Mouse (Mus musculus) heart, embryonic 11.5 days (tissue): ENCODE results near the gene Gm4340. TPM values are rescaled to one million over a fixed set of nuclear protein-coding genes. Genes with fewer than 3 reads are reported as not detected.

ENCODE experiments used
- ATAC-seq: fragments of 200-750 bp; cut with Nextera tagmentation; replicated peaks from 2 replicates; pipeline ENCODE4 v1.8.0; 2017; ENCODE audit warnings: moderate library complexity; ENCODE audit not compliant: insufficient number of reproducible peaks, low FRiP score, low TSS enrichment
- H3K27ac ChIP-seq: fragments of 300-500 bp; sonication (generic); 2 replicates; pipeline ENCODE4 v1.5.1; 2014; ENCODE audit warnings: mild to moderate bottlenecking, low read depth, low read length
- H3K27me3 ChIP-seq: fragments of 300-500 bp; sonication (generic); 2 replicates; pipeline ENCODE4 v1.6.1; 2014; ENCODE audit warnings: mild to moderate bottlenecking, low read length, mixed read lengths; ENCODE audit not compliant: control insufficient read depth, insufficient read depth
- H3K36me3 ChIP-seq: fragments of 300-500 bp; sonication (generic); 2 replicates; pipeline ENCODE4 v1.6.1; 2014; ENCODE audit warnings: mild to moderate bottlenecking, low read length, moderate library complexity, mixed read lengths; ENCODE audit not compliant: control insufficient read depth, insufficient read depth
- H3K4me1 ChIP-seq: fragments of 300-500 bp; sonication (generic); 2 replicates; pipeline ENCODE4 v1.6.1; 2014; ENCODE audit warnings: low read length; ENCODE audit not compliant: control insufficient read depth, insufficient read depth
- H3K4me2 ChIP-seq: fragments of 300-500 bp; sonication (generic); 2 replicates; pipeline ENCODE4 v1.6.1; 2014; ENCODE audit warnings: mild to moderate bottlenecking, moderate library complexity
- H3K4me3 ChIP-seq: fragments of 300-500 bp; sonication (generic); 2 replicates; pipeline ENCODE4 v1.5.1; 2014; ENCODE audit warnings: low read depth, low read length
- H3K9ac ChIP-seq: fragments of 300-500 bp; sonication (generic); 2 replicates; pipeline ENCODE4 v1.6.1; 2014; ENCODE audit warnings: mild to moderate bottlenecking, low read depth, low read length, moderate library complexity
- H3K9me3 ChIP-seq: fragments of 300-500 bp; sonication (generic); replicated peaks from 2 replicates; pipeline ENCODE4 v1.6.1; 2016; ENCODE audit warnings: low read length; ENCODE audit not compliant: control insufficient read depth
- WGBS: fragments of 180-500 bp; shearing (Covaris S2); extraction: QIAGEN DNeasy Blood & Tissue Kit; methylation state at CpG from one replicate; pipeline ENCODE4 v1.1.7; 2014; ENCODE audit not compliant: insufficient replicate concordance; 5-methylcytosine and 5-hydroxymethylcytosine counted together
- polyA plus RNA-seq: library from polyadenylated mRNA; unstranded; fragments of >200 nt; fragmentation: Nextera tagmentation; extraction: Ambion mirVana; gene quantifications from 2 replicates; pipeline ENCODE4 v1.2.1, GENCODE M21; 2014

Gene Gm4340
- polyA plus RNA-seq, 1 experiment from 2014 or later, result not detected

GRCm38 (mm10) chr10:104220303-104221021, 26.6 kb downstream of the Gm4340 start:
- H3K36me3 ChIP-seq, result no peaks in the 10 kb centered on the region
- no peaks in the 10 kb centered on the region for H3K4me1 ChIP-seq
- H3K27me3 ChIP-seq, result no peaks in the 10 kb centered on the region
- H3K4me2 ChIP-seq, result no peak overlapping the region
- WGBS, result 76% methylated on average over 6 of the region's 6 CpGs
- ATAC-seq, result no peak
- no peak overlapping the region for H3K9ac ChIP-seq
- H3K9me3 ChIP-seq, result no peaks in the 10 kb centered on the region
- H3K4me3 ChIP-seq, result no peak overlapping the region
- no peak overlapping the region for H3K27ac ChIP-seq

Other genes with a start within 250 kb of the Gm4340 start
- gene Gm21293, start 51.1 kb upstream of the Gm4340 start, polyA plus RNA-seq, result not detected in 2 replicates
- not detected in 2 replicates for gene Gm6763, start 42.5 kb upstream of the Gm4340 start, polyA plus RNA-seq
- not detected in 2 replicates for gene Gm8764, start 34.0 kb upstream of the Gm4340 start, polyA plus RNA-seq
- gene Gm21304, start 25.5 kb upstream of the Gm4340 start, polyA plus RNA-seq, result not detected in 2 replicates
- gene Gm21312, start 17.0 kb upstream of the Gm4340 start, polyA plus RNA-seq, result not detected in 2 replicates
- not detected in 2 replicates for gene Gm20765, start 8.5 kb upstream of the Gm4340 start, polyA plus RNA-seq